Mouse (Mus musculus): ENCODE results near the gene Olfr769. TPM values are rescaled to one million over a fixed set of nuclear protein-coding genes. Genes with fewer than 3 reads are reported as not detected.
"Not testable (repeated sequence)": the region's sequence is repeated elsewhere in the genome, so short reads cannot be mapped to it uniquely, and the experiment has no call there.

Olfr769 gene
- not detected in 2 replicates for polyA plus RNA-seq (2014; fragmentation: Nextera tagmentation; extraction: Ambion mirVana)

DNA sequence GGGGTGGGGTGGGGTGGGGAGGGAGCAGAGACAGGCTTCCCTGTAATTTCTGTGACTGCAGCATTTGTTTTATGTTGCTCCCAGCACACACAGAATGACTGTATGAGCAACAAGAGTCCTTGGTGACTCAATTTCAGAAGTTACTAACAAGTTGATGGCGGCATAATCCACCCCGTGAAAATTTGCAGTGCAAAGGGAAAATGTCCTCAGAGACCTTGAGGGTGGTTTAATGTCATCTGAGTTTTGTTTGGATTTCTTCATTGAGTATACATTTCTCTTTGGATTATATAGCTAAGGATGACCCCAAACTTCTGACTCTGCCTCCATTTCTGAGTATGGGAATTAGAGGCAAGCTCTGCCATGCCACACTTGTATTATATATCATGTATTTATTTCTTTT lies at the start of gene Olfr769:
Gene Olfr769, minus strand, starts transcription at position 101 of the 400 bp plus-strand sequence.
- H3K4me3 ChIP-seq (ENCODE audit: low read depth, low read length), result no peak within 1 kb of the TSS
- no peaks in the 10 kb centered on the region for H3K9me3 ChIP-seq (ENCODE audit: control insufficient read depth, low read length)
- 80% methylated on average over 2 of the region's 2 CpGs for WGBS
- no peaks in the 10 kb centered on the region for H3K4me1 ChIP-seq (ENCODE audit: control insufficient read depth, insufficient read depth, low read length)
- no peak within 1 kb of the TSS for H3K9ac ChIP-seq (ENCODE audit: low read length)
- no peaks in the 10 kb centered on the region for H3K27me3 ChIP-seq (ENCODE audit: control insufficient read depth, insufficient read depth, low read length)
- H3K36me3 ChIP-seq (ENCODE audit: control insufficient read depth, insufficient read depth, low read length), result no peaks in the 10 kb centered on the region
- H3K27ac ChIP-seq (replicated peaks; ENCODE audit: low read depth, low read length), result no peak within 1 kb of the TSS
- H3K4me2 ChIP-seq (ENCODE audit: low read depth, severe bottlenecking), result no peak within 1 kb of the TSS
- DNase-seq (ENCODE audit: low spot score), result no peak
- no peak for ATAC-seq (ENCODE audit: insufficient number of reproducible peaks, low FRiP score, low TSS enrichment, low read depth)

DNA sequence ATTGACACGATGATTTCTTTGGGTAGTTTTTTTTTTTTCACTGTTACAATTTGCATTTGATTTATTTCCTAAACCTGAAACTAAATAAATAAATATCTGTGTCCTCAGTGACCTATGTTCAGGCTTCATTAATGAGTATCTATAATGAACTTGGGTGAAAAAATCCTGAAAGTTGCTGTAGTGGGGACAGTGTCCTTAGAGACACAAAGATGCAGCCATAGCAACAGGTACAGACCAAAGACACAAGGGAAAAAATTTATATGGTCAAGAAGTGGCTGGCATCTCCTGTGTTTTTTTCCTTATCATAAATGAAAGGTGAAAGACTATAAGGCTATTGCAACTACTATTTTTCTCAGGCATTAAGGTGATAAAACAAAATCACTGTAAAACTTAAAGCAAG lies 47.0 kb upstream of the Olfr769 start, which contains the start of gene Olfr771:
Gene Olfr771, minus strand, starts transcription at position 101 of the 400 bp plus-strand sequence.
- H3K27me3 ChIP-seq (ENCODE audit: control insufficient read depth, insufficient read depth, low read length), result no peaks in the 10 kb centered on the region
- 93% methylated on average over 1 of the region's 1 CpGs for WGBS
- no peaks in the 10 kb centered on the region for H3K36me3 ChIP-seq (ENCODE audit: control insufficient read depth, insufficient read depth, low read length)
- no peak for DNase-seq (ENCODE audit: low spot score)
- H3K4me3 ChIP-seq (ENCODE audit: low read depth, low read length), result no peak within 1 kb of the TSS
- H3K9me3 ChIP-seq (ENCODE audit: control insufficient read depth, low read length), result no peaks in the 10 kb centered on the region
- no peak for ATAC-seq (ENCODE audit: insufficient number of reproducible peaks, low FRiP score, low TSS enrichment, low read depth)
- H3K9ac ChIP-seq (ENCODE audit: low read length), result no peak within 1 kb of the TSS
- no peaks in the 10 kb centered on the region for H3K4me1 ChIP-seq (ENCODE audit: control insufficient read depth, insufficient read depth, low read length)
- no peak within 1 kb of the TSS for H3K27ac ChIP-seq (replicated peaks; ENCODE audit: low read depth, low read length)
- H3K4me2 ChIP-seq (ENCODE audit: low read depth, severe bottlenecking), result no peak within 1 kb of the TSS

DNA sequence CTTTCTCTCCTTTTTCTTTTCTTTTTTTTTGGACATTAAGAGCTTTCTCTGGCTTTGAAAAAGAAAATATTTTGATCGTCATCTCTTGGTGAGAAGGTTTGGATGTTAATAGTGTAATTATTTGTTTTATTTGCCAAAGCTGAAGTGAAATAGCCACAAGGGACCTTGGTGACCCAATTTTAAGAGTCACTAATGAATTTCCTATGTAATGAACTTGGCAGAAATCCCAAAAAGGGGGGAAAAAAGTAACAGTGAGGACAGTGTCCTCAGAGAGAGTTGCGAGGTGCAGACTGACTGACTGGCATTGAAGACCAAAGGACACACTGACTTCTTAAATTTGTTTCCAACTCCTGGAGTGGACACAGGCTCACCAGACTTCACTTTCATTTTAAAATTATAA lies 21.2 kb upstream of the Olfr769 start, which contains the start of gene Olfr770:
Gene Olfr770, minus strand, starts transcription at position 101 of the 400 bp plus-strand sequence.
- DNase-seq (ENCODE audit: low spot score) (no peak), ATAC-seq (ENCODE audit: insufficient number of reproducible peaks, low FRiP score, low TSS enrichment, low read depth) (no peak)
- 83% methylated on average over 2 of the region's 2 CpGs for WGBS
- no peaks in the 10 kb centered on the region for H3K36me3 ChIP-seq (ENCODE audit: control insufficient read depth, insufficient read depth, low read length)
- no peaks in the 10 kb centered on the region for H3K9me3 ChIP-seq (ENCODE audit: control insufficient read depth, low read length)
- no peak within 1 kb of the TSS for H3K9ac ChIP-seq (ENCODE audit: low read length)
- H3K4me1 ChIP-seq (ENCODE audit: control insufficient read depth, insufficient read depth, low read length), result no peaks in the 10 kb centered on the region
- no peak within 1 kb of the TSS for H3K27ac ChIP-seq (replicated peaks; ENCODE audit: low read depth, low read length)
- H3K4me2 ChIP-seq (ENCODE audit: low read depth, severe bottlenecking), result no peak within 1 kb of the TSS
- no peaks in the 10 kb centered on the region for H3K27me3 ChIP-seq (ENCODE audit: control insufficient read depth, insufficient read depth, low read length)
- H3K4me3 ChIP-seq (ENCODE audit: low read depth, low read length), result no peak within 1 kb of the TSS

DNA sequence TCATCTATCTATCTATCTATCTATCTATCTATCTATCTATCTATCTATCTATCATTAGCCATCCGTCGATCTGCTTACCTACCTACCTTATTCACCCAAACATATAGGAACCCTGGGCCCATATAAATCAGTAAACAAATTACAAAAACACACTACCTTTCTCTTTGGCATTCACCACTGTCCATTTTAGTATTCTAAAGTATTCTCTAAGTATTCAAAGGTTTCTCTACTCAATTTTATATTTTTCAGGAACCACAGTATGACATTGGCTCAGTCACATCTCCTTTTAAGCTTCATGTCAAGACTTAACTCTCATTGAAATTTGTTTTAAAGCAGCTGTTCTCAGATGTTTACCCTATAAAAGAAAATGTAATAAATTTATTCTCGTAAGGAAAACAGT lies 2.5 kb downstream of the Olfr769 start:
- 91% methylated on average over 3 of the region's 3 CpGs for WGBS
- Histone ChIP-seq H3K4me3 (ENCODE audit: low read depth, low read length) (no peak overlapping the region), H3K4me2 (ENCODE audit: low read depth, severe bottlenecking) (no peak overlapping the region), H3K36me3 (ENCODE audit: control insufficient read depth, insufficient read depth, low read length) (no peaks in the 10 kb centered on the region), H3K9me3 (ENCODE audit: control insufficient read depth, low read length) (no peaks in the 10 kb centered on the region), H3K4me1 (ENCODE audit: control insufficient read depth, insufficient read depth, low read length) (no peaks in the 10 kb centered on the region), H3K27ac (replicated peaks; ENCODE audit: low read depth, low read length) (no peak overlapping the region), H3K27me3 (ENCODE audit: control insufficient read depth, insufficient read depth, low read length) (no peaks in the 10 kb centered on the region), H3K9ac (ENCODE audit: low read length) (no peak overlapping the region)
- ATAC-seq (ENCODE audit: insufficient number of reproducible peaks, low FRiP score, low TSS enrichment, low read depth) (no peak), DNase-seq (ENCODE audit: low spot score) (no peak)

DNA sequence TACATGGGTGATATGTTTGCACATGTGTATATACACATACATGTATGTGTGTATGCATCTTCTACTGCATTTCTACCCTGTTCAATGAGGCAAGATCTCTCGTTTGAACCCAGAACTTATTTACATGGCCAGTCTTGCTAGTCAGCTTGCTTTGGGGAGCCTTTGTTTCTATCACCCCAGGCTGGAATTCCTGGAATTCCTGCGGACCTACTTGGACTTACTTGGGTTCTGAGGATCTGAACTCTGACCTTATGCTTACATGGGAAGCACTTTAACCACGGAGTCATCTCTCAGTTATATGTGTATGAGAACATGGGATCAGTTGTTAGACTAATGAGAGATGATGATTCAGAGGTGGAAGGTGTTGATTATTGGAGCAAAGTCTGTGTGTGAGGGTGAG lies 16.4 kb downstream of the Olfr769 start:
- no peak overlapping the region for H3K4me2 ChIP-seq (ENCODE audit: low read depth, severe bottlenecking)
- H3K27me3 ChIP-seq (ENCODE audit: control insufficient read depth, insufficient read depth, low read length), result no peaks in the 10 kb centered on the region
- H3K36me3 ChIP-seq (ENCODE audit: control insufficient read depth, insufficient read depth, low read length), result no peaks in the 10 kb centered on the region
- no peak overlapping the region for H3K9ac ChIP-seq (ENCODE audit: low read length)
- ATAC-seq (ENCODE audit: insufficient number of reproducible peaks, low FRiP score, low TSS enrichment, low read depth), result no peak
- no peak overlapping the region for H3K27ac ChIP-seq (replicated peaks; ENCODE audit: low read depth, low read length)
- no peaks in the 10 kb centered on the region for H3K9me3 ChIP-seq (ENCODE audit: control insufficient read depth, low read length)
- H3K4me1 ChIP-seq (ENCODE audit: control insufficient read depth, insufficient read depth, low read length), result no peaks in the 10 kb centered on the region
- DNase-seq (ENCODE audit: low spot score), result no peak
- WGBS, result 54% methylated on average over 3 of the region's 3 CpGs
- H3K4me3 ChIP-seq (ENCODE audit: low read depth, low read length), result no peak overlapping the region

DNA sequence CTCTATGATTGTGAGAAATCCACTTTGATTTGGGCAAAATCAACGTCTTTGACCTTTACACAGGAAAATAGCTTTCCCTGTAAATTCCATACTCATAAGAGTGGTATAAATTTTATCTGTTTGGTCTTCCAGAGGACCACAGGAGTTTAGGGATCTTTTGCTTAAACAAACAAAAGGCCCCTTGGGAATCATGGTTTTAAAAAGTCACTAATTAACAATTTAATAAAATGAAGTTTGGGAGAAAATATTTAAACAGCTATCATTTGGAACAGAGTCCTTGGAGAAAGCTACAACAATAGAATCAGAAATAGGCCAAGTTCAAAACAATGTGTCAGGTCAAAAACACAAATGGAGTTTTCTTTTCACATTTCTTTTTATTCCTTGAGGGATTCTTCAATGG lies 18.4 kb downstream of the Olfr769 start, which contains the start of gene Olfr768:
Gene Olfr768, minus strand, starts transcription at position 101 of the 400 bp plus-strand sequence.
- no peak within 1 kb of the TSS for H3K4me3 ChIP-seq (ENCODE audit: low read depth, low read length)
- H3K9me3 ChIP-seq (ENCODE audit: control insufficient read depth, low read length), result no peaks in the 10 kb centered on the region
- no peak for ATAC-seq (ENCODE audit: insufficient number of reproducible peaks, low FRiP score, low TSS enrichment, low read depth)

DNA sequence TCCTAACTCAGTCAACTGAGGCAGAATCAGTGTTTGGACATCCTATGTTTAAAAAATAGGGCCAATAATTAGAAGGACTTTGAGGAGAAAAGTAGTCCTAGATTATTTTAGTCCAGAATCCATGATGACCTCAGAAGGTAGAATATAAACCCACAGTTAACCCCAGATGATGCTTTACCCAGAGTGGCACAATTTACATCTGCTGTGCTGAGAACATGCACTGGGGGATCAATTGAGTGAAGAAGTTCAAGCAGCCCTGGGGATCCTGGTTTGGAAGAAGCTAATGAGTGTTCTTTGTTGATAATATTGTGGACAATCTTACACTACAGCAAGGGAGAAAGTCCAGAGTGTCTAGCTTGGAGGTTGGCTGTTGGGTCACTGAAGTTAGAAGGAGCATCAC lies 34.9 kb downstream of the Olfr769 start, which contains the start of gene Olfr767:
Gene Olfr767, minus strand, starts transcription at position 101 of the 400 bp plus-strand sequence.
- not testable (repeated sequence) for H3K9me3 ChIP-seq (ENCODE audit: control insufficient read depth, low read length); H3K27ac ChIP-seq (replicated peaks; ENCODE audit: low read depth, low read length); H3K4me3 ChIP-seq (ENCODE audit: low read depth, low read length); ATAC-seq (ENCODE audit: insufficient number of reproducible peaks, low FRiP score, low TSS enrichment, low read depth); DNase-seq (ENCODE audit: low spot score); H3K36me3 ChIP-seq (ENCODE audit: control insufficient read depth, insufficient read depth, low read length); H3K4me2 ChIP-seq (ENCODE audit: low read depth, severe bottlenecking); H3K4me1 ChIP-seq (ENCODE audit: control insufficient read depth, insufficient read depth, low read length); H3K9ac ChIP-seq (ENCODE audit: low read length); H3K27me3 ChIP-seq (ENCODE audit: control insufficient read depth, insufficient read depth, low read length)

More for the DNA sequence above, 18.4 kb downstream of the Olfr769 start, which contains the start of gene Olfr768:
- WGBS, result 83% methylated on average over 1 of the region's 1 CpGs
- Histone ChIP-seq H3K4me2 (ENCODE audit: low read depth, severe bottlenecking) (no peak within 1 kb of the TSS), H3K36me3 (ENCODE audit: control insufficient read depth, insufficient read depth, low read length) (no peaks in the 10 kb centered on the region), H3K27ac (replicated peaks; ENCODE audit: low read depth, low read length) (no peak within 1 kb of the TSS), H3K27me3 (ENCODE audit: control insufficient read depth, insufficient read depth, low read length) (no peaks in the 10 kb centered on the region), H3K9ac (ENCODE audit: low read length) (no peak within 1 kb of the TSS), H3K4me1 (ENCODE audit: control insufficient read depth, insufficient read depth, low read length) (no peaks in the 10 kb centered on the region)
- no peak for DNase-seq (ENCODE audit: low spot score)

DNA sequence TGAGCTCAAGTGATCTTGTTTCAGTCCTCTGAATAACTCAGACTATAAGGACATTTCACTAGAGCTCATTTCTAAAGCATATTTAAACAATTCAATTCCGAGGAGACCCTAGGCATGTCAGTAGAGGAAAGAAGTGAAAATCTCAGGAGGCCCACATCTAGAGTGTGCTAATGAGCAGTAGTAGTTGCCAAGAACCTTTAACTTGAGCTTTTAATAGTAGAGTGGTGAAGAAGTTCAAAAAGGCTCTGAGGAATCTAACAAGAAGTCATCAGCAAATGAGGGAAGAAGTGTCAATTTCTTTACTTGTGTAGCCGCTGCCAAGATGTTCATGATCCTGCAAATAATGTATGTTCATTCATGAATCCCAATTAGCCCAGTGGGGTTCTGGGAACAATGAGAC lies 48.8 kb downstream of the Olfr769 start, which contains the start of gene Olfr766-ps1:
Gene Olfr766-ps1, minus strand, starts transcription at position 101 of the 400 bp plus-strand sequence.
- DNase-seq (ENCODE audit: low spot score) (no peak), ATAC-seq (ENCODE audit: insufficient number of reproducible peaks, low FRiP score, low TSS enrichment, low read depth) (no peak)
- 87% methylated on average over 2 of the region's 2 CpGs for whole genome bisulfite sequencing
- Histone ChIP-seq H3K27me3 (ENCODE audit: control insufficient read depth, insufficient read depth, low read length) (no peaks in the 10 kb centered on the region), H3K4me1 (ENCODE audit: control insufficient read depth, insufficient read depth, low read length) (no peaks in the 10 kb centered on the region), H3K9me3 (ENCODE audit: control insufficient read depth, low read length) (no peaks in the 10 kb centered on the region), H3K27ac (replicated peaks; ENCODE audit: low read depth, low read length) (no peak within 1 kb of the TSS), H3K9ac (ENCODE audit: low read length) (no peak within 1 kb of the TSS), H3K4me2 (ENCODE audit: low read depth, severe bottlenecking) (no peak within 1 kb of the TSS), H3K36me3 (ENCODE audit: control insufficient read depth, insufficient read depth, low read length) (no peaks in the 10 kb centered on the region), H3K4me3 (ENCODE audit: low read depth, low read length) (no peak within 1 kb of the TSS)
